Mouse (Mus musculus) heart, postnatal 0 days (tissue): ENCODE measurements around the gene D430042O09Rik.
A peak's percentile ranks its signal among the peaks of the same experiment; 100 is the strongest.

Experiments used
- CTCF ChIP-seq: IDR thresholded peaks from 2 replicates; pipeline ENCODE4 v1.5.1; 2016; ENCODE audit warnings: antibody characterized with exemption, control low read depth, low read depth
- EP300 ChIP-seq: IDR thresholded peaks from 2 replicates; pipeline ENCODE4 v1.6.1; 2016; ENCODE audit warnings: antibody characterized with exemption, low read depth

- peak; percentile 82 for TF ChIP-seq CTCF
- no peak for TF ChIP-seq EP300
Measured at GRCm38 (mm10) chr7:125748186-125748585, 40.5 kb downstream of the D430042O09Rik start.
